ENCODE assay signal across 8 mouse cellular contexts in genomic region chr17:26794744-26795143, GRCm38 (mm10). TPM values are rescaled to one million over a fixed set of nuclear protein-coding genes. Genes with fewer than 3 reads are reported as not detected.
DNase-seq lines count a peak whose midpoint lies in the region; ATAC-seq and TF ChIP-seq lines count a peak whose summit lies in the region.

No protein-coding gene starts in this region.

- 20% methylated on average over 3 of the region's 3 CpGs for WGBS in liver, embryonic 12.5 days (ENCODE audit: insufficient replicate concordance)
- 14% methylated on average over 3 of the region's 3 CpGs for WGBS in heart, embryonic 14.5 days

- H3K27ac ChIP-seq in liver, embryonic 12.5 days = no peak overlapping the region
- H3K27ac ChIP-seq in cortical plate, adult 2 months (ENCODE audit: insufficient read depth, low read length) = no peak overlapping the region
- no peak overlapping the region for H3K27ac ChIP-seq in heart, embryonic 14.5 days (replicated peaks in 1 of 2; ENCODE audit: control insufficient read depth in 1 of 2, insufficient read depth in 1 of 2, low read depth in 2 of 2, low read length in 2 of 2)
- H3K27ac ChIP-seq in left cerebral cortex, adult 2 months = no peak overlapping the region

- H3K4me2 ChIP-seq in liver, embryonic 12.5 days = no peak overlapping the region
- H3K4me2 ChIP-seq in heart, embryonic 14.5 days (ENCODE audit: low read length) = peak overlapping the region; percentile 11; the same call in 1 of the 2 replicates

- DNase-seq in liver (peak; percentile 49), MN1 (ENCODE audit: low spot score) (peak; percentile 73)
- peak; percentile 38 to 42 for DNase-seq in left cerebral cortex, adult 2 months (ENCODE audit: extremely low spot score in 1 of 2, low spot score in 2 of 2)
- peak; percentile 13 to 45 for DNase-seq in natural killer cell, adult 2 months (ENCODE audit: low spot score in 2 of 2)
- DNase-seq in thymus, postnatal 4 days = peak; percentile 69

- no peak for ATAC-seq in liver, embryonic 12.5 days
- ATAC-seq in heart, embryonic 14.5 days (ENCODE audit: insufficient number of reproducible peaks, insufficient read depth, low FRiP score, low read depth) = no peak; the same call in 1 of the 2 replicates

- no peaks in the 10 kb centered on the region for H3K9me3 ChIP-seq in liver, embryonic 12.5 days (replicated peaks)
- no peaks in the 10 kb centered on the region for H3K9me3 ChIP-seq in heart, embryonic 14.5 days (ENCODE audit: control insufficient read depth, low read length)

- peaks cover 37% of the 10 kb centered on the region for H3K36me3 ChIP-seq in liver, embryonic 12.5 days
- H3K36me3 ChIP-seq in heart, embryonic 14.5 days (ENCODE audit: control insufficient read depth, insufficient read depth, low read length) = peaks cover 40% of the 10 kb centered on the region

- no peak for TF ChIP-seq POLR2A in cortical plate, adult 2 months (IDR thresholded peaks at IDR 0.05; ENCODE audit: extremely low read depth, insufficient read depth, low read length)

- TF ChIP-seq CTCF in cortical plate, adult 2 months (IDR thresholded peaks at IDR 0.05; ENCODE audit: extremely low read depth, insufficient read depth, low read length) = peak; percentile 77
- TF ChIP-seq CTCF in left cerebral cortex, adult 2 months (IDR thresholded peaks at IDR 0.05) = peak; percentile 75

- H3K27me3 ChIP-seq in liver, embryonic 12.5 days (replicated peaks) = peaks cover 16% of the 10 kb centered on the region
- H3K27me3 ChIP-seq in heart, embryonic 14.5 days (ENCODE audit: control insufficient read depth, insufficient read depth, low read length) = no peaks in the 10 kb centered on the region

- no peaks in the 10 kb centered on the region for H3K4me1 ChIP-seq in liver, embryonic 12.5 days
- H3K4me1 ChIP-seq in cortical plate, adult 2 months (ENCODE audit: control insufficient read depth, insufficient read depth, low read length) = peaks cover 2% of the 10 kb centered on the region; the same call in 1 of the 2 replicates
- H3K4me1 ChIP-seq in heart, embryonic 14.5 days (ENCODE audit: control insufficient read depth in 2 of 2, insufficient read depth in 2 of 2, low read length in 2 of 2) = peaks cover 7 to 24% of the 10 kb centered on the region in 2 experiments

- intact Hi-C loops in left cerebral cortex, adult 2 months (cut with DNase I) = loop anchor here (2.0 kb wide), 1 partner anchor 90 kb away; no protein-coding TSS in a partner anchor

- no peak overlapping the region for H3K9ac ChIP-seq in liver, embryonic 12.5 days
- H3K9ac ChIP-seq in heart, embryonic 14.5 days (ENCODE audit: low read length) = no peak overlapping the region; the same call in 1 of the 2 replicates

- H3K4me3 ChIP-seq in liver, embryonic 12.5 days = no peak overlapping the region
- no peak overlapping the region for H3K4me3 ChIP-seq in cortical plate, adult 2 months (ENCODE audit: insufficient read depth, low read length)
- no peak overlapping the region for H3K4me3 ChIP-seq in heart, embryonic 14.5 days (ENCODE audit: control insufficient read depth in 1 of 2, insufficient read depth in 1 of 2, low read depth in 1 of 2, low read length in 2 of 2)
- H3K4me3 ChIP-seq in left cerebral cortex, adult 2 months = no peak overlapping the region

RNA-seq across cellular contexts. Expression of gene Bnip1, which starts 13.9 kb away (rescaled TPM):
- 28.3 and 31.0 TPM in 2 replicates for polyA plus RNA-seq in liver, embryonic 12.5 days (2016; fragmentation: Nextera tagmentation; extraction: Ambion mirVana)
- 40.3 and 42.8 TPM in 2 replicates for polyA plus RNA-seq in cortical plate, adult 2 months (2012; rRNA removed)
- 52.9 and 54.9 TPM in 2 replicates for polyA plus RNA-seq in heart, embryonic 14.5 days (2014; fragmentation: Nextera tagmentation; extraction: Ambion mirVana)
- 10 to 100 TPM; 32.6 to 34.6 TPM for total RNA-seq in left cerebral cortex, adult 2 months (2021)

RNA-seq across cellular contexts. Expression of gene Nkx2-5, which starts 50.1 kb away (rescaled TPM):
- polyA plus RNA-seq in liver, embryonic 12.5 days (2016; fragmentation: Nextera tagmentation; extraction: Ambion mirVana) = 0.13 and 0.19 TPM in 2 replicates
- polyA plus RNA-seq in cortical plate, adult 2 months (2012; rRNA removed) = not detected in 2 replicates
- polyA plus RNA-seq in heart, embryonic 14.5 days (2014; fragmentation: Nextera tagmentation; extraction: Ambion mirVana) = 172 and 177 TPM in 2 replicates
- not detected for total RNA-seq in left cerebral cortex, adult 2 months (2021)

Comparison
In these comparisons a context has a peak if more than half of its experiments do, and no peak if none do; other contexts are left out.
1. RNA of gene Nkx2-5, which starts 50.1 kb away (polyA plus RNA-seq): 172 to 177 TPM in heart, embryonic 14.5 days; 0.13 to 0.19 TPM in liver, embryonic 12.5 days and not detected in cortical plate, adult 2 months; every median in the first group is over 100 times any median in the second.
2. Peak in every context shown above with its lines, with median percentiles within 50 percentile points of each other: DNase-seq.